Mouse (Mus musculus): ENCODE measurements around the gene Atp5j2. TPM values are rescaled to one million over a fixed set of nuclear protein-coding genes. Genes with fewer than 3 reads are reported as not detected.

Gene Atp5j2
- 141 to 154 TPM (median 151 TPM) in 4 replicates for total RNA-seq (2023; ENCODE audit: inconsistent age)

GRCm38 (mm10) chr5:145191962-145192361 lies at the start of gene Atp5j2:
Gene Atp5j2 (minus strand): TSS chr5:145192062.

GRCm38 (mm10) chr5:145231367-145231871 lies 39.6 kb upstream of the Atp5j2 start, which contains the start of gene Zfp655:
Gene Zfp655 (plus strand): TSS chr5:145231715.

GRCm38 (mm10) chr5:145203936-145204691 lies 12.3 kb upstream of the Atp5j2 start, which contains the start of gene Zkscan5:
Gene Zkscan5 (plus strand): TSS chr5:145204562.

GRCm38 (mm10) chr5:145201321-145201991 lies 9.6 kb upstream of the Atp5j2 start, which contains the start of gene Zkscan14:
Gene Zkscan14 (minus strand): TSS chr5:145201868.

GRCm38 (mm10) chr5:145166536-145167305 lies 25.1 kb downstream of the Atp5j2 start, which contains the start of the genes Ptcd1 and Cpsf4:
Gene Ptcd1 (minus strand): TSS chr5:145167108.
Gene Cpsf4 (plus strand): TSS chr5:145167213.

GRCm38 (mm10) chr5:145139571-145140519 lies 52.0 kb downstream of the Atp5j2 start, which contains the start of the genes Pdap1 and Bud31:
Gene Pdap1 (minus strand): TSS chr5:145140238.
Gene Bud31 (plus strand): TSS chr5:145140362.

Other genes starting within 250 kb of the Atp5j2 start
- gene Smurf1, start 226.2 kb downstream of the Atp5j2 start, total RNA-seq (2023; ENCODE audit: inconsistent age) = 19.3 to 24.9 TPM (median 20.4 TPM) in 4 replicates
- gene Gm4871, start 159.3 kb downstream of the Atp5j2 start, total RNA-seq (2023; ENCODE audit: inconsistent age) = not detected in 4 replicates
- gene 1700018F24Rik, start 149.1 kb downstream of the Atp5j2 start, total RNA-seq (2023; ENCODE audit: inconsistent age) = not detected in 4 replicates
- 92.7 to 106 TPM (median 95.1 TPM) in 4 replicates for gene Arpc1a, start 108.2 kb downstream of the Atp5j2 start, total RNA-seq (2023; ENCODE audit: inconsistent age)
- not detected in 4 replicates for gene Kpna7, start 108.0 kb downstream of the Atp5j2 start, total RNA-seq (2023; ENCODE audit: inconsistent age)
- 475 to 504 TPM (median 483 TPM) in 4 replicates for gene Arpc1b, start 77.8 kb downstream of the Atp5j2 start, total RNA-seq (2023; ENCODE audit: inconsistent age)
- 43.2 to 51.2 TPM (median 45.2 TPM) in 4 replicates for gene Pdap1, start 51.8 kb downstream of the Atp5j2 start, total RNA-seq (2023; ENCODE audit: inconsistent age)
- gene Bud31, start 51.7 kb downstream of the Atp5j2 start, total RNA-seq (2023; ENCODE audit: inconsistent age) = 197 to 219 TPM (median 209 TPM) in 4 replicates
- 22.1 to 24.1 TPM (median 23.3 TPM) in 4 replicates for gene Ptcd1, start 25.0 kb downstream of the Atp5j2 start, total RNA-seq (2023; ENCODE audit: inconsistent age)
- 38.9 to 41.3 TPM (median 40.4 TPM) in 4 replicates for gene Cpsf4, start 24.8 kb downstream of the Atp5j2 start, total RNA-seq (2023; ENCODE audit: inconsistent age)
- gene Zkscan14, start 9.8 kb upstream of the Atp5j2 start, total RNA-seq (2023; ENCODE audit: inconsistent age) = 32.7 to 34.6 TPM (median 33.6 TPM) in 4 replicates
- 8.4 to 10.2 TPM (median 9.2 TPM) in 4 replicates for gene Zkscan5, start 12.5 kb upstream of the Atp5j2 start, total RNA-seq (2023; ENCODE audit: inconsistent age)
- 73.9 to 88.1 TPM (median 79.3 TPM) in 4 replicates for gene Zfp655, start 39.7 kb upstream of the Atp5j2 start, total RNA-seq (2023; ENCODE audit: inconsistent age)
- gene Zscan25, start 88.4 kb upstream of the Atp5j2 start, total RNA-seq (2023; ENCODE audit: inconsistent age) = 30.6 to 40.5 TPM (median 34.8 TPM) in 4 replicates
- gene Cyp3a57, start 153.2 kb upstream of the Atp5j2 start, total RNA-seq (2023; ENCODE audit: inconsistent age) = 0.26 TPM in 1 of 4 replicates, not detected in the others